Mouse (Mus musculus): ENCODE measurements around the gene Nhsl1. TPM values are rescaled to one million over a fixed set of nuclear protein-coding genes. Genes with fewer than 3 reads are reported as not detected.

Nhsl1 gene
- polyA plus RNA-seq, 1 experiment = 1.6 TPM

- Histone ChIP-seq H3K4me1 (ENCODE audit: control insufficient read depth, insufficient read depth, insufficient read length, low read length) (no peaks in the 10 kb centered on the region), H3K27ac (replicated peaks; ENCODE audit: low read depth, low read length) (no peak overlapping the region), H3K4me3 (ENCODE audit: insufficient read depth, low read depth, low read length) (no peak overlapping the region)
These were observed 174.5 kb downstream of the Nhsl1 start for GRCm38 (mm10) chr10:18493010-18493894.

GRCm38 (mm10) chr10:18494249-18494648, 175.5 kb downstream of the Nhsl1 start:
- H3K27ac ChIP-seq (replicated peaks; ENCODE audit: low read depth, low read length) = no peak overlapping the region
- H3K4me1 ChIP-seq (ENCODE audit: control insufficient read depth, insufficient read depth, insufficient read length, low read length) = no peaks in the 10 kb centered on the region
- no peak overlapping the region for H3K4me3 ChIP-seq (ENCODE audit: insufficient read depth, low read depth, low read length)

- Histone ChIP-seq H3K4me3 (ENCODE audit: insufficient read depth, low read depth, low read length) (no peak overlapping the region), H3K4me1 (ENCODE audit: control insufficient read depth, insufficient read depth, insufficient read length, low read length) (no peaks in the 10 kb centered on the region), H3K27ac (replicated peaks; ENCODE audit: low read depth, low read length) (no peak overlapping the region)
These were observed 178.3 kb downstream of the Nhsl1 start for GRCm38 (mm10) chr10:18497066-18497465.

- Histone ChIP-seq H3K27ac (replicated peaks; ENCODE audit: low read depth, low read length) (no peak overlapping the region), H3K4me1 (ENCODE audit: control insufficient read depth, insufficient read depth, insufficient read length, low read length) (no peaks in the 10 kb centered on the region), H3K4me3 (ENCODE audit: insufficient read depth, low read depth, low read length) (no peak overlapping the region)
These were observed 183.2 kb downstream of the Nhsl1 start for GRCm38 (mm10) chr10:18501997-18502396.

GRCm38 (mm10) chr10:18505690-18506089, 186.9 kb downstream of the Nhsl1 start:
- Histone ChIP-seq H3K4me1 (ENCODE audit: control insufficient read depth, insufficient read depth, insufficient read length, low read length) (no peaks in the 10 kb centered on the region), H3K27ac (replicated peaks; ENCODE audit: low read depth, low read length) (no peak overlapping the region), H3K4me3 (ENCODE audit: insufficient read depth, low read depth, low read length) (no peak overlapping the region)

GRCm38 (mm10) chr10:18506501-18506946, 187.7 kb downstream of the Nhsl1 start:
- no peak overlapping the region for H3K27ac ChIP-seq (replicated peaks; ENCODE audit: low read depth, low read length)
- H3K4me1 ChIP-seq (ENCODE audit: control insufficient read depth, insufficient read depth, insufficient read length, low read length) = no peaks in the 10 kb centered on the region
- no peak overlapping the region for H3K4me3 ChIP-seq (ENCODE audit: insufficient read depth, low read depth, low read length)

GRCm38 (mm10) chr10:18507869-18508473, 189.2 kb downstream of the Nhsl1 start:
- Histone ChIP-seq H3K4me1 (ENCODE audit: control insufficient read depth, insufficient read depth, insufficient read length, low read length) (no peaks in the 10 kb centered on the region), H3K4me3 (ENCODE audit: insufficient read depth, low read depth, low read length) (no peak overlapping the region), H3K27ac (replicated peaks; ENCODE audit: low read depth, low read length) (no peak overlapping the region)

GRCm38 (mm10) chr10:18508586-18508985, 189.8 kb downstream of the Nhsl1 start:
- Histone ChIP-seq H3K27ac (replicated peaks; ENCODE audit: low read depth, low read length) (no peak overlapping the region), H3K4me1 (ENCODE audit: control insufficient read depth, insufficient read depth, insufficient read length, low read length) (no peaks in the 10 kb centered on the region), H3K4me3 (ENCODE audit: insufficient read depth, low read depth, low read length) (no peak overlapping the region)

GRCm38 (mm10) chr10:18510663-18511062, 191.9 kb downstream of the Nhsl1 start:
- no peak overlapping the region for H3K4me3 ChIP-seq (ENCODE audit: insufficient read depth, low read depth, low read length)
- H3K27ac ChIP-seq (replicated peaks; ENCODE audit: low read depth, low read length) = no peak overlapping the region

GRCm38 (mm10) chr10:18511496-18511895, 192.7 kb downstream of the Nhsl1 start:
- no peaks in the 10 kb centered on the region for H3K4me1 ChIP-seq (ENCODE audit: control insufficient read depth, insufficient read depth, insufficient read length, low read length)
- H3K4me3 ChIP-seq (ENCODE audit: insufficient read depth, low read depth, low read length) = no peak overlapping the region
- no peak overlapping the region for H3K27ac ChIP-seq (replicated peaks; ENCODE audit: low read depth, low read length)

More at GRCm38 (mm10) chr10:18510663-18511062, 191.9 kb downstream of the Nhsl1 start:
- no peaks in the 10 kb centered on the region for H3K4me1 ChIP-seq (ENCODE audit: control insufficient read depth, insufficient read depth, insufficient read length, low read length)

- H3K27ac ChIP-seq (replicated peaks; ENCODE audit: low read depth, low read length) = no peak overlapping the region
- no peak overlapping the region for H3K4me3 ChIP-seq (ENCODE audit: insufficient read depth, low read depth, low read length)
- H3K4me1 ChIP-seq (ENCODE audit: control insufficient read depth, insufficient read depth, insufficient read length, low read length) = no peaks in the 10 kb centered on the region
These were observed 203.8 kb downstream of the Nhsl1 start for GRCm38 (mm10) chr10:18522556-18522955.

GRCm38 (mm10) chr10:18525311-18525710, 206.5 kb downstream of the Nhsl1 start:
- H3K4me3 ChIP-seq (ENCODE audit: insufficient read depth, low read depth, low read length) = no peak overlapping the region
- no peaks in the 10 kb centered on the region for H3K4me1 ChIP-seq (ENCODE audit: control insufficient read depth, insufficient read depth, insufficient read length, low read length)
- no peak overlapping the region for H3K27ac ChIP-seq (replicated peaks; ENCODE audit: low read depth, low read length)

- Histone ChIP-seq H3K4me1 (ENCODE audit: control insufficient read depth, insufficient read depth, insufficient read length, low read length) (no peaks in the 10 kb centered on the region), H3K27ac (replicated peaks; ENCODE audit: low read depth, low read length) (no peak overlapping the region), H3K4me3 (ENCODE audit: insufficient read depth, low read depth, low read length) (no peak overlapping the region)
These were observed 206.9 kb downstream of the Nhsl1 start for GRCm38 (mm10) chr10:18525726-18526125.

GRCm38 (mm10) chr10:18526184-18526850, 207.5 kb downstream of the Nhsl1 start:
- no peaks in the 10 kb centered on the region for H3K4me1 ChIP-seq (ENCODE audit: control insufficient read depth, insufficient read depth, insufficient read length, low read length)
- no peak overlapping the region for H3K4me3 ChIP-seq (ENCODE audit: insufficient read depth, low read depth, low read length)
- H3K27ac ChIP-seq (replicated peaks; ENCODE audit: low read depth, low read length) = no peak overlapping the region
